Mouse (Mus musculus): Measurements from ENCODE around the gene Slc7a11. TPM values are rescaled to one million over a fixed set of nuclear protein-coding genes. Genes with fewer than 3 reads are reported as not detected.
A peak's percentile ranks its signal among the peaks of the same experiment; 100 is the strongest.

Slc7a11 gene
- total RNA-seq, 2 experiments from 2014 or later = 23.6 to 27.6 TPM

- DNase-seq = no peak
Measured at GRCm38 (mm10) chr3:50138319-50138718, 305.1 kb downstream of the Slc7a11 start.

- no peak for DNase-seq
Measured at GRCm38 (mm10) chr3:50132204-50132603, 311.2 kb downstream of the Slc7a11 start.

- DNase-seq = no peak
Measured at GRCm38 (mm10) chr3:50130319-50130718, 313.1 kb downstream of the Slc7a11 start.

GRCm38 (mm10) chr3:50121001-50121400 is 322.4 kb downstream of the Slc7a11 start:
- no peak for DNase-seq

- DNase-seq = no peak
Measured at GRCm38 (mm10) chr3:50116266-50116665, 327.1 kb downstream of the Slc7a11 start.

GRCm38 (mm10) chr3:50105509-50105908 is 337.9 kb downstream of the Slc7a11 start:
- DNase-seq = no peak

- DNase-seq = no peak
Measured at GRCm38 (mm10) chr3:50094404-50095092, 348.9 kb downstream of the Slc7a11 start.

GRCm38 (mm10) chr3:50076979-50077378 is 366.4 kb downstream of the Slc7a11 start:
- peak; percentile 8 to 21 for DNase-seq

- DNase-seq = no peak
Measured at GRCm38 (mm10) chr3:50063396-50063795, 380.0 kb downstream of the Slc7a11 start.

- no peak for DNase-seq
Measured at GRCm38 (mm10) chr3:50044666-50045065, 398.7 kb downstream of the Slc7a11 start.

- no peak for DNase-seq
Measured at GRCm38 (mm10) chr3:50044160-50044559, 399.3 kb downstream of the Slc7a11 start.

- no peak for DNase-seq
Measured at GRCm38 (mm10) chr3:50041141-50041540, 402.3 kb downstream of the Slc7a11 start.

GRCm38 (mm10) chr3:50035875-50036528 is 407.4 kb downstream of the Slc7a11 start:
- no peak for DNase-seq

- DNase-seq = no peak
Measured at GRCm38 (mm10) chr3:50033325-50033724, 410.1 kb downstream of the Slc7a11 start.

- no peak for DNase-seq
Measured at GRCm38 (mm10) chr3:50026039-50026438, 417.4 kb downstream of the Slc7a11 start.

- peak; percentile 65 to 79 for DNase-seq
Measured at GRCm38 (mm10) chr3:50014396-50014795, 429.0 kb downstream of the Slc7a11 start.

- DNase-seq = no peak
Measured at GRCm38 (mm10) chr3:50012012-50012411, 431.4 kb downstream of the Slc7a11 start.

- no peak for DNase-seq
Measured at GRCm38 (mm10) chr3:50003970-50004683, 439.3 kb downstream of the Slc7a11 start.

GRCm38 (mm10) chr3:50002067-50002466 is 441.3 kb downstream of the Slc7a11 start:
- no peak for DNase-seq

GRCm38 (mm10) chr3:50001635-50002034 is 441.8 kb downstream of the Slc7a11 start:
- no peak for DNase-seq

- no peak for DNase-seq
Measured at GRCm38 (mm10) chr3:49992891-49993290, 450.5 kb downstream of the Slc7a11 start.

- no peak for DNase-seq
Measured at GRCm38 (mm10) chr3:49987236-49987635, 456.2 kb downstream of the Slc7a11 start.

- no peak for DNase-seq
Measured at GRCm38 (mm10) chr3:49984795-49985194, 458.6 kb downstream of the Slc7a11 start.
